Mouse (Mus musculus): ENCODE data around the gene Anapc10. TPM values are rescaled to one million over a fixed set of nuclear protein-coding genes. Genes with fewer than 3 reads are reported as not detected.

The Anapc10 gene
- polyA plus RNA-seq, 1 experiment, result 1.4 TPM

DNA sequence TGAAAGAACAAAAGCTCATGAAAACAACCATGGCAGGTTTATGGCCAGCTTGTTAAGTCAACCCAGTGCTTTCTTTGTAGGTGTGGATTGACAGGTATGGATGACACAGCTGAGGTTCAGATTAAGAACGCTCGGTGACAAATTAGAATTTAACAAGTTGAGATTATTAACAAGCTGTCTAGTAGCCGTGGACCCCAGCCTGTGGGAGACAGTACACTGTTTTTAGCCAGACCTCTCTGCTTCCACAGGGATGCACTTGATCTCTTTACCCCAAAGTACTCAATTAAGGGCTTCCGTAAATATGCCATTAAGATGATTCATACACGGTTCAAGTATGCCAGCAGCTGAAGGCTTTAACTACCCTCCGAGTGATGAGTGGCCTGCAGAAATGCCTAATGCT, 95.4 kb downstream of the Anapc10 start:
- TF ChIP-seq CTCF (IDR thresholded peaks at IDR 0.05; ENCODE audit: insufficient read depth, low read length), result no peak
- no peak for TF ChIP-seq POLR2A (IDR thresholded peaks at IDR 0.05; ENCODE audit: borderline replicate concordance, extremely low read depth, low read depth, low read length)
- 34% methylated on average over 6 of the region's 6 CpGs for WGBS
- no peaks in the 10 kb centered on the region for H3K4me1 ChIP-seq (ENCODE audit: control insufficient read depth, insufficient read depth, low read length)
- no peak for DNase-seq
- no peak overlapping the region for H3K4me3 ChIP-seq (replicated peaks; ENCODE audit: extremely low read depth, low read depth, low read length)

DNA sequence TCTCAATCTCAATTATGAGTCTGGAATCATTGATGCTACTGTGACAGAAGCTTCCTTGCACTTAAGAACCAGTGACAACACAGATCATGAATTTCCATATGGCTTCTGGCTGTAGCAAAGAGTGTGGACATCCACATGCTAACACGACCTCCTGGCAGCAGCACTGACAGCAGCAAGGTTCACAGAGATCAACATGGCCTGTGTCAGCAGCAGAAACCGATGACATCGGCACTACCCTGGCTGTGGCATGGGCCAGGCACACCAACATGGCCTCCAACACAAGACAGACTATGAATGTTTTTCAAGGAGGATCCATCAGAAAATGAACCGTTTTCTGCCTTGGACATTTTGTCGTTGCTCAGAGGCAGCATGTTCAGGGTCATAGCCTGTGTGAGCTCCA, 114.9 kb downstream of the Anapc10 start:
- 85% methylated on average over 5 of the region's 5 CpGs for WGBS
- H3K4me3 ChIP-seq (replicated peaks; ENCODE audit: extremely low read depth, low read depth, low read length), result no peak overlapping the region
- no peaks in the 10 kb centered on the region for H3K4me1 ChIP-seq (ENCODE audit: control insufficient read depth, insufficient read depth, low read length)
- TF ChIP-seq CTCF (IDR thresholded peaks at IDR 0.05; ENCODE audit: insufficient read depth, low read length), result no peak
- DNase-seq, result no peak

Other genes with a start within 250 kb of the Anapc10 start
- 23.1 and 28.0 TPM in 2 replicates for gene Otud4, start 72.2 kb upstream of the Anapc10 start, polyA plus RNA-seq (2012; rRNA removed)
- 8.0 and 13.0 TPM in 2 replicates for gene Abce1, start 80 bp upstream of the Anapc10 start, polyA plus RNA-seq (2012; rRNA removed)